Mouse (Mus musculus) neural tube, embryonic 11.5 days (tissue): ENCODE measurements at regions not wholly inside any gene's neighbourhood (a gene's known extent, or its start where the extent isn't known, plus 50 kb on each side); places are given as distances from the start of the nearest gene placed in this dataset.

Experiments used
- ATAC-seq: fragments of 200-750 bp; cut with Nextera tagmentation; 2 replicates; pipeline ENCODE4 v1.8.0; 2017; ENCODE audit warnings: moderate number of reproducible peaks, mild to moderate bottlenecking, moderate TSS enrichment, moderate library complexity; ENCODE audit not compliant: insufficient read depth, low FRiP score, low TSS enrichment
- DNase-seq: peaks from one replicate; pipeline ENCODE4 v3.0.0-alpha.2; 2015; ENCODE audit warnings: low spot score
- H3K27ac ChIP-seq: fragments of 300-500 bp; sonication (generic); 2 replicates; pipeline ENCODE4 v1.5.1; 2014; ENCODE audit warnings: low read depth, mild to moderate bottlenecking, low read length
- H3K27me3 ChIP-seq: fragments of 300-500 bp; sonication (generic); 2 replicates; pipeline ENCODE4 v1.6.1; 2014; ENCODE audit warnings: mild to moderate bottlenecking, low read length, mixed read lengths; ENCODE audit not compliant: control insufficient read depth, insufficient read depth
- H3K36me3 ChIP-seq: fragments of 300-500 bp; sonication (generic); 2 replicates; pipeline ENCODE4 v1.6.1; 2014; ENCODE audit warnings: mild to moderate bottlenecking, low read length, moderate library complexity, mixed read lengths; ENCODE audit not compliant: control insufficient read depth, insufficient read depth
- H3K4me1 ChIP-seq: fragments of 300-500 bp; sonication (generic); 2 replicates; pipeline ENCODE4 v1.6.1; 2014; ENCODE audit warnings: low read length, mixed read lengths; ENCODE audit not compliant: control insufficient read depth, insufficient read depth
- H3K4me2 ChIP-seq: fragments of 300-500 bp; sonication (generic); 2 replicates; pipeline ENCODE4 v1.6.1; 2014; ENCODE audit warnings: low read depth, mild to moderate bottlenecking, moderate library complexity
- H3K4me3 ChIP-seq: fragments of 300-500 bp; sonication (generic); 2 replicates; pipeline ENCODE4 v1.5.1; 2014; ENCODE audit warnings: low read depth, low read length
- H3K9ac ChIP-seq: fragments of 300-500 bp; sonication (generic); 2 replicates; pipeline ENCODE4 v1.6.1; 2014; ENCODE audit warnings: mild to moderate bottlenecking, low read length
- H3K9me3 ChIP-seq: fragments of 300-500 bp; sonication (generic); 2 replicates; pipeline ENCODE4 v1.6.1; 2016; ENCODE audit warnings: low read length; ENCODE audit not compliant: control insufficient read depth
- WGBS: fragments of 180-500 bp; shearing (Covaris S2); extraction: QIAGEN DNeasy Blood & Tissue Kit; methylation state at CpG from one replicate; pipeline ENCODE4 v1.1.7; 2014; 5-methylcytosine and 5-hydroxymethylcytosine counted together

- DNase-seq (no peak), ATAC-seq (no peak)
- no peaks in the 10 kb centered on the region for H3K36me3 ChIP-seq
- H3K4me1 ChIP-seq = no peaks in the 10 kb centered on the region
- no peak overlapping the region for H3K4me2 ChIP-seq
- no peaks in the 10 kb centered on the region for H3K27me3 ChIP-seq
- H3K4me3 ChIP-seq = no peak overlapping the region
- H3K9ac ChIP-seq = no peak overlapping the region
- H3K27ac ChIP-seq = no peak overlapping the region
- H3K9me3 ChIP-seq = no peaks in the 10 kb centered on the region
- WGBS = 87% methylated on average over 8 of the region's 8 CpGs
Measured at GRCm38 (mm10) chr17:67412546-67413250, 58.4 kb upstream of the Ptprm start.

GRCm38 (mm10) chr17:67409911-67410310 is 55.7 kb upstream of the Ptprm start:
- WGBS = 87% methylated on average over 2 of the region's 2 CpGs
- H3K36me3 ChIP-seq = no peaks in the 10 kb centered on the region
- ATAC-seq (no peak), DNase-seq (no peak)
- H3K27me3 ChIP-seq = no peaks in the 10 kb centered on the region
- H3K9me3 ChIP-seq = no peaks in the 10 kb centered on the region
- H3K27ac ChIP-seq = no peak overlapping the region
- no peak overlapping the region for H3K9ac ChIP-seq
- no peaks in the 10 kb centered on the region for H3K4me1 ChIP-seq
- no peak overlapping the region for H3K4me3 ChIP-seq
- H3K4me2 ChIP-seq = no peak overlapping the region

- WGBS = 85% methylated on average over 2 of the region's 2 CpGs
- Histone ChIP-seq H3K4me2 (no peak overlapping the region), H3K4me1 (no peaks in the 10 kb centered on the region), H3K36me3 (no peaks in the 10 kb centered on the region), H3K27me3 (no peaks in the 10 kb centered on the region), H3K4me3 (no peak overlapping the region), H3K9me3 (no peaks in the 10 kb centered on the region), H3K27ac (no peak overlapping the region), H3K9ac (no peak overlapping the region)
- ATAC-seq (no peak), DNase-seq (no peak)
Measured at GRCm38 (mm10) chr17:67405934-67406333, 51.7 kb upstream of the Ptprm start.
